Mouse (Mus musculus) embryo, embryonic 9.5 days (tissue): Measurements from ENCODE around the gene Nfil3.

Source experiments
- DNase-seq: peaks from one replicate; pipeline ENCODE4 v3.0.0-alpha.2; 2017; ENCODE audit errors: extremely low spot score

The Nfil3 gene

DNA sequence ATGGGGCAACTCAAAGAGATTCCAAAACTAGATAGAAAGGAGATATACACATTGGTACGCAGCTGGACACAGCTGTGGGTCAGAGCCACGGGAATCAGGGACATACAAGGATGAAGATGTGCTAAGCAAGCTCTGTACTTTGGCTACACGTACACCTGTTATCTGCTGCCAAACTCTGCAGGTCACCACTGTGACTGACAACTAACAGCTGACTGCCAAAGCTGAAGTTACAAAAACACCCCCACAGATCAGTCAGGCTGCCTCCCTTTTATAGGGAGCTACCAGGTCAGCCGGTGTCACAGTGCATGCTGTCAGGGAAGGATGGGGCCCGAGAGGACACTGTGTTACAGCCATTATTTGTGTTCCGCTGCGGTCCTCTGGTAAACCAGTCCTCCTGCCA is 39.9 kb downstream of the Nfil3 start:
- DNase-seq = no peak

DNA sequence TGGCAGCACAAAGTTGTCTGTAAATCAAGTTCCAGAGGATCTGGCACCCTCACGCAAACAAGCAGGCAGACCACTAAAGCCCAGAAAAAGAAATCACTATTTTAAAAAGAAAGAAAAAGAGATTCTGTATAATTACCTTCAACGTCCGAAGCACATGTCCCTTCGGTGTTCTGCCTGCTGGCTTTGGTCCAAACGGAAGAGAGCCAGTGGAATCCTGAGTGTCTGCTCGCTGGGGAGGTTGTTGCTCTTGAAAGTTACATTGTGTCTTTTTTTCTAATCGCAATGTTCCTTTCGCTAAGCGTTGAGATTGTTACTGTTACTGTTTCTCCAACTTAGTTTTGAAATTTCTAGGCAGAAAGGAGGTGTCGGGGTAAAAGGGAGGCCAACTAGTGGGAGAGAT is 50.3 kb downstream of the Nfil3 start:
- DNase-seq = no peak

DNA sequence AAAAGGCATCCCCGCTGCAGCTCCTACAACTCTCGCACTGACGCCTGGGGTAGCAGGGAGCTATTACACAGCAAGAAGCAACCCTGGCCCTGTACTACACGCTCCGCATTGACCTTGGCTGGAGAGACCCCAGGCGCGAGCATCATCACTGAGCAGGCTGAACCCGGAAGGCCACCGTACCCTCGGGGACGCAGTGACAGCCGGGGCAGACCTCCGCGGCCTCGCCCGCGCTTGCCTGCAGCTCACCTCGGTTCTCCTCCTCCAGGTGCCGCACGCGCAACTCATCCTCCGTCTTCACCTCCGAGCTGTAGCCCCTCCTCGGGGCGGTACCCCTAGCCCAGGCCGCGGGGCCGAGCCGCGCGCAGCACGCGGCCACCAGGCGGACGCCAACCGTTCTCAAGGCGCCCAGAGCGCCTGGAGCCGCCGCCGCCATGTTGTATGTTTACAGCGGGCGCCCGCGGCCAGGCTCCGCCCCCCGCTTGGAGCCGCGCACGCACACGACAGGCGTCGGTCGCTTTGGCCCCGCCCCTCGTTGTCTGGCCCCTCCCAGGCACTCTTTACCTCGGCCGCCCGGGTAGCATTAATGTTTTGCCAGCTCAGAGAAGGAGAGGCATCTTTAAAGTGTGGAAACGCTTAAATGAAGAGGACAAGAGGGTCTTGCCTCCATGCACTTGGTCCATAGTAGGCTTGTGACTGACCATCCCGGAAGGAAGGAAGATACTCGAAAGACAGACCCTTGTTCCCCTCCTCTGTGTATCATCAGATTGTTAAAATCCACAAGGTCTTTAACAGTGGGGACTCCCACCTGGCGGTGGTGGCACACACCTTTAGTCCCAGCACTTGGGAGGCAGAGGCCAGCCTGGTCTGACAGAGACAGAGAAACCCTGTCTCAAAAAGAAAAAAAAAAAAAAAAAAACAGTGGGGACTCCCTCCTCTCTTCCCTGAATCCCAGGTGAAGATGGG is 51.4 kb downstream of the Nfil3 start, which contains the start of gene Auh:
Gene Auh (minus strand): TSS at position 473 of the 963 bp plus-strand sequence.
- DNase-seq = peak; percentile 93

DNA sequence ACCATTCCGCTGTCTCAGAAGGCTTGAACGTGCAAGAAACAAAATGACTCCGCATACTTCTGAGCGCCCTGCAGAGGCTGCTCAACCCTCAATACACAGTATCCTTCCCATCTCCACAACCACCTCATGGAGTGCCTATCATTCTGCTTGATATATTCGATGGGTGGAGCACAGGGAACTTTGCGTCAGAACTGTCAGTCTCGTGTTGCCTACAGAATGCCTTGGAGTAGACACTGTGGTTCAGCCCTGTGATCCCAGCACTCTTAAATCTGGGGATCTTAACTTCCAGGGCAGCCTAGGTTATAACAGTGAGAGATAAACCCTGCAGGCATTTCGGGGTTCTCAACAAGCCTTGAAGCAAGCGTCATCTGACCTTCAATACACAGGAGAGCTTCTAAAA is 52.5 kb downstream of the Nfil3 start:
- no peak for DNase-seq

DNA sequence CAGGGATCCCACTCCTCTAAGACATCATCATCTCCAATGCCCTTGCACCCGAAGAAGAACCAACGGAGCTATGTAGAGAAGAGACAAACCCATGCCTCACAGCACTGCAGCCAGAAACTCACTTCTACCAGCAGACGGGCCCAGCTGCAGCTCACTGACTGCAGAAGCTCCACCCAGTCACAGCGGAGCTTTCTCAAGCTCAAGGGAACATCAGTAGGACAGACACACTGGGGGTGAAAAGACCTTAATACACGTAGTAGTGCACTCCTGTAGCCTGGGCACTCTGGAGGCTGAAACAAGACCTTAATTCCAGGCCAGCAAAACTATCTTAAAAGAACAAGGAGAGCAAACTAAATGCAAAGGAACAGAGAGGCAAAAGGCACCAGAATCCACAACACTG is 56.4 kb downstream of the Nfil3 start:
- DNase-seq = no peak

DNA sequence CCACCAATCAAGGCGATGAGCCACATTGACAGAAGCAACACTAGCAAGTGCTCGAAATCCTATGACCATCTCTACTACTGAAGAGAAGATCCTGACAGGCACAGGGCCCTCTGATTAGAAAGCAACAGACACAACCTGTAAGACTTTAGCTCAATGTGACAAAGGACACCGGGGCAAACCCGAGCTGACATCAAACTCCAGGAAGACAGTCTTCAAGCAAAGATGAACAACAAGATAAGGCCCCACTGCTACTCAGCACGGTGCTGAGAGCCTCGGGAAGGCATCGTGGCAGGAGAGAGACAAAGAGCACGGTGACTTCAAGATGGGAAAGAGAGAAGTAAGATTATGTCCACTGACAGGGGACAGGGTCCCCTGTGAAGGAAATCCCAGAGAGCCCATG is 58.9 kb downstream of the Nfil3 start:
- DNase-seq = no peak

DNA sequence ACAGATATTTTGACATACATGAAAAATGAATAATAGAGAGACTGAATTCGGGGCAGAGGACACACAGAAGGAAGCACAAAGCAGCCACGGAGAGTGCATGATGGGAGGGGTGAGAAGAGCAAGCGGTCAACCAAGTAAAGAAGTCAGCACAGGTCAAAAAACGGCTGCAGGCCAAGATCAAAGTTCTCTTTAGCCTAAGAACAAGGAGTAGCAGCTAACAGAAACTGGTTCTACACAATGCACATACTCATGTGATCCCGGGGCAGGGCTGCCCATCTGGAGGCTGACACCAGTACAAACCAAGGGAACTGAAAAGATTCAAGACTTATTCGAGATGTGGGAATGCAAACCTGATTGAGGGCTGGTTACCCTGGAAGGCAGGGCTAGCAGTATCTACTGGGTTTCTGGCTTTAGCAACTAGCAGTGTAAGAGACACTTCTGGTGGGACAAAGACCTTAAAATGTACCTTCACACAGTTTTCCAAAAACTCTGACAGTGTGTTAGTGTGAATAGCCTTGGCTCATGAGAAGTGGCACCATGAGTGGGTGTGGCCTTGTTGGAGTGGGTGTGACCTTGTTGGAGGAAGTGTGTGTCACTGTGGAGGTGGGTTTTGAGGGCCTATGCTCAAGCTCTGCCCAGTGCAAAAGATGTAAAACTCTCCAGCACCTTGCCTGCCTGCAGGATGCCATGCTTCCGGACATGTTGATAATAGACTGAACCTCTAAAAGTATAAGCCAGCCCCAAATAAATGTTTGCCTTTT is 59.6 kb downstream of the Nfil3 start:
- no peak for DNase-seq

DNA sequence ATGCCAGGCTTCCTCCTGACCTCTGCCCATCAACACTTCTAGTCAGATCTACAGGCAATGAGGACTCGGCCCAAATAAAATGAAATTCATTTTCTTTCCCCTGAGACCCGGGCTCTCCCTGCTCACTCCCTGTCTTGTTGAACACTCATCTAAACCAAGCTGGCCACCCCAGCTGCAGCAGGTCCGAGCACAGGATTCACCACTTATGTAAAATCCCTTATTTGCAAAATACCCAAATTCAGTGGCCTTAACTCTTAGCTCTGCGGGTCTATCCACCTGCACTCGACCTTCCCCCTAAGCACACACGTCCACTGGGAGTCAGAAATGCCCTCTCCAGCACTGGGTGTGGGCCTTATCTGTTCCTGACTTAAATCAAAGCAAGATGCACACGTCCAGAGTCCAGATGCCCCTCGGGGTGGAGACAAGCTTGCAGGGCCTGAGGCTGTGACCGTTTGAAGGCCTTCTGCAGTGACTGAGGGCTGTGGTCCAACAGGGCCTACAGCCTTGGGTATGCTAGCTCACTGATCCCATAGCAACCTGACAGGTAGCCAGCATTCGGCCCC is 61.0 kb downstream of the Nfil3 start:
- no peak for DNase-seq

DNA sequence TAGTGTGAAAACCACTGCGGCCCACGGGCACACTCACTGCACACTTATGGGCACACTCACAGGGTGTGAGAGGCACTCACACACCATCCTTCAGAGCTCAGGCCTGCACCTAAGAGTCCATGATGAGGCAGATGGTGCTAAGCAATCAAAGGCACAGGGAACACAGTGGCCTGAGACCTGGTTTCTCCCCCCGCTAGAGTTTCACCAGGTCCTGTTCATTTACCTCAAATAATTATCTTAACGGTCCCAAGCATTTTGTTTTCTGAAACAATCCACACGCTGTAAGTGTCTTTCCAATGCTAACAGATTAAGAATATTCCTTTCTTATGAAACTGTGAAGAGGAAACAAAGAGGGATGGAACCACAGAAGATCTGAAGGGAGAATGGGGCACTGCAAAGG is 62.5 kb downstream of the Nfil3 start:
- no peak for DNase-seq
